Mouse (Mus musculus): ENCODE data around the gene Olfr54. TPM values are rescaled to one million over a fixed set of nuclear protein-coding genes. Genes with fewer than 3 reads are reported as not detected.

Olfr54 gene
- not detected in 2 replicates for polyA plus RNA-seq (2015; fragmentation: Nextera tagmentation; extraction: Ambion mirVana)

GRCm38 (mm10) chr11:51013936-51014335, at the start of gene Olfr54:
Olfr54 (plus strand) TSS chr11:51014236.

DNA sequence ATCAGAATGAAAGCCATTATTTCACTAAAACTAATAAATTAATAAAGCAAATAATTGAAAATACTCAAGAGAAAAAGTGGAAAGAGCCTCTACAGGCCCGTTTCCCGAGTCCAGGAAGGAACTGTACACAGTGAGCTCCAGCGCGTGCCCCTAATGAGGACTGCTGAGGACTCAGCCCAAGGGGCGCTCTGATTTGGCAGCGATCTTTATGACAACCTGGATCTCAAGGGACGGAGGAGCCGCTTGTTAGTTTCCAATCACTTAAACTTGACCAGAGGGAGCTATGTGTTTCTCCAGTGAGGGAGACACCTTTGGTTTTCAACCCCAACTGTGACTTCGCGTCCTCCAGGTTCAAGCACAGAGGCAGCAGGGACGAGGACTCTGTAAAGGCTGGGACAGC, 47.8 kb upstream of the Olfr54 start, which contains the start of gene Olfr1378:
TSS of gene Olfr1378 (plus strand) at position 301 of the 400 bp plus-strand sequence.

DNA sequence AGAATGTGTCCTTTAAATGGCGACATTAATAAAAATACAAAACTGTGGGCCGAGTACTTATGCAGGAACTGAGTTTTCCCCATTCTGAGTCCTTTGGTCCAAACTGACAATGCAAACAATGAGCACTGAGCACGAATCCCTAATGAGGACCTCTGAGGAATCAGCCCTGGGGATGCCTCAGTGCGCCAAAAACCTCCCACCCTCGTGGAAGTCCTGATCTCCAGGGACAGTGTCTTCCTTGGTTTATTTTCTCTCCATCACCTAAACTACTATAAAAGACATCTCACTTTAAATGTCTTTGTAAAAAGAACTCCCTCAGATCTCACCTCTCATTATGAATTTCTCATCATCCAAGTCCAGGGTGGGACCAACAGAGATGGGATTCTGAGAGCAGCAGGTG, 32.4 kb upstream of the Olfr54 start, which contains the start of gene Olfr1377:
TSS of gene Olfr1377 (plus strand) at position 301 of the 400 bp plus-strand sequence.

GRCm38 (mm10) chr11:51003296-51003695, 10.7 kb upstream of the Olfr54 start, which contains the start of gene Olfr51:
Olfr51 (plus strand) TSS chr11:51003596.

GRCm38 (mm10) chr11:51047809-51048208, 33.8 kb downstream of the Olfr54 start, which contains the start of gene Olfr1375:
Olfr1375 (plus strand) TSS chr11:51048109.

GRCm38 (mm10) chr11:51059151-51059571, 45.1 kb downstream of the Olfr54 start, which contains the start of gene Zfp354a:
Zfp354a (plus strand) TSS chr11:51059257.

Other genes with a start within 250 kb of the Olfr54 start
- gene Zfp354c, start 186.5 kb upstream of the Olfr54 start, polyA plus RNA-seq (2015; fragmentation: Nextera tagmentation; extraction: Ambion mirVana), result 2.7 and 5.4 TPM in 2 replicates
- 0.05 and 0.08 TPM in 2 replicates for gene Zfp879, start 172.7 kb upstream of the Olfr54 start, polyA plus RNA-seq (2015; fragmentation: Nextera tagmentation; extraction: Ambion mirVana)
- 0.06 and 0.21 TPM in 2 replicates for gene Grm6, start 163.6 kb upstream of the Olfr54 start, polyA plus RNA-seq (2015; fragmentation: Nextera tagmentation; extraction: Ambion mirVana)
- 0.47 and 0.59 TPM in 2 replicates for gene Zfp454, start 126.6 kb upstream of the Olfr54 start, polyA plus RNA-seq (2015; fragmentation: Nextera tagmentation; extraction: Ambion mirVana)
- gene Zfp2, start 98.1 kb upstream of the Olfr54 start, polyA plus RNA-seq (2015; fragmentation: Nextera tagmentation; extraction: Ambion mirVana), result 1.8 and 2.9 TPM in 2 replicates
- gene Zfp354b, start 82.6 kb upstream of the Olfr54 start, polyA plus RNA-seq (2015; fragmentation: Nextera tagmentation; extraction: Ambion mirVana), result 0.46 and 0.48 TPM in 2 replicates
- not detected in 2 replicates for gene 4933414I15Rik, start 70.5 kb upstream of the Olfr54 start, polyA plus RNA-seq (2015; fragmentation: Nextera tagmentation; extraction: Ambion mirVana)
- gene Prop1, start 60.5 kb upstream of the Olfr54 start, polyA plus RNA-seq (2015; fragmentation: Nextera tagmentation; extraction: Ambion mirVana), result not detected in 2 replicates
- gene Olfr1378, start 47.7 kb upstream of the Olfr54 start, polyA plus RNA-seq (2015; fragmentation: Nextera tagmentation; extraction: Ambion mirVana), result not detected in 2 replicates
- gene Olfr1377, start 32.3 kb upstream of the Olfr54 start, polyA plus RNA-seq (2015; fragmentation: Nextera tagmentation; extraction: Ambion mirVana), result not detected in 2 replicates
- not detected in 2 replicates for gene Olfr51, start 10.6 kb upstream of the Olfr54 start, polyA plus RNA-seq (2015; fragmentation: Nextera tagmentation; extraction: Ambion mirVana)
- gene Olfr1375, start 33.9 kb downstream of the Olfr54 start, polyA plus RNA-seq (2015; fragmentation: Nextera tagmentation; extraction: Ambion mirVana), result not detected in 2 replicates
- 1.2 and 1.9 TPM in 2 replicates for gene Zfp354a, start 45.0 kb downstream of the Olfr54 start, polyA plus RNA-seq (2015; fragmentation: Nextera tagmentation; extraction: Ambion mirVana)
- not detected in 2 replicates for gene Gm12569, start 206.2 kb downstream of the Olfr54 start, polyA plus RNA-seq (2015; fragmentation: Nextera tagmentation; extraction: Ambion mirVana)
- gene Clk4, start 247.5 kb downstream of the Olfr54 start, polyA plus RNA-seq (2015; fragmentation: Nextera tagmentation; extraction: Ambion mirVana), result 66.9 and 67.4 TPM in 2 replicates
- 0.45 and 0.66 TPM in 2 replicates for gene BC049762, start 248.8 kb downstream of the Olfr54 start, polyA plus RNA-seq (2015; fragmentation: Nextera tagmentation; extraction: Ambion mirVana)

Data from spleen, postnatal 0 days (tissue).